Mouse (Mus musculus) left cerebral cortex, adult 2 months (tissue): ENCODE measurements around the gene Gm13279. TPM values are rescaled to one million over a fixed set of nuclear protein-coding genes. Genes with fewer than 3 reads are reported as not detected.
"Not testable (repeated sequence)": the region's sequence is repeated elsewhere in the genome, so short reads cannot be mapped to it uniquely, and the experiment has no call there.

ENCODE experiments used
- DNase-seq, 2 experiments: peaks; one replicate each; pipeline ENCODE4 v3.0.0; 2021 to 2022; ENCODE audit warnings: low spot score in 2 of 2, mixed read lengths in 1 of 2; ENCODE audit errors: extremely low spot score in 1 of 2
- H3K27ac ChIP-seq: fragments of 200-600 bp; 2 replicates; pipeline ENCODE4 v1.8.1; 2022
- H3K4me3 ChIP-seq: fragments of 200-600 bp; 2 replicates; pipeline ENCODE4 v1.8.1; 2022
- CTCF ChIP-seq: fragments of 200-600 bp; IDR thresholded peaks from 2 replicates; pipeline ENCODE4 v1.8.1; 2022; ENCODE audit warnings: antibody characterized with exemption, mild to moderate bottlenecking, moderate library complexity
- intact Hi-C: fragments of 180-260 bp; cut with DNase I; formaldehyde crosslinking; loops from one replicate; pipeline ENCODE4 v1.15.1; 2025
- total RNA-seq, 2 experiments: library from RNA; stranded (reverse); gene quantifications; 2 replicates each; pipeline ENCODE4 v1.2.3; 2021

Gene Gm13279
- total RNA-seq, 2 experiments from 2014 or later, result not detected

DNA sequence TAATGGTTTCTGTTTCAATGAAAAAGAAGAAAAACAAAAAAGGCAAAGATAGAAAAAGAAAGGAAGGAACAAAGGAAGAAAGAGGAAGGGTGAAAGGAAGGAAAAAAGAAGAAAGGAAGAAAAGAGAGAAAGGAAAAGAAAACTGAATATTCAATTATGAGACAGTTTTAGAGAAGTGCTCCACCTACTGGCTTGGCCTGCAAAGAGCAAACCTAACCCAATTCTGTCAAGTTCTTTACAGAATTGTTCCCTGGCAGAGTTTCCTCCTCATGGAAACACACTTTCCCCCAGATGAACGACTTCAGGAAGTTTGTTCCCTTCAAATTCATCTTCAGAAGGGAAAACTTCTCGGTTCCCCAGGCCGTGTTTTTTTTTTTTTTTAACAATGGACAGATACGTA lies 25.8 kb downstream of the Gm13279 start:
- peak; percentile 61 for TF ChIP-seq CTCF
- peak in 1 of 2 experiments; percentile 17 for DNase-seq
- intact Hi-C loops, result no loop called here
- no peak overlapping the region for H3K27ac ChIP-seq
- H3K4me3 ChIP-seq, result no peak overlapping the region

DNA sequence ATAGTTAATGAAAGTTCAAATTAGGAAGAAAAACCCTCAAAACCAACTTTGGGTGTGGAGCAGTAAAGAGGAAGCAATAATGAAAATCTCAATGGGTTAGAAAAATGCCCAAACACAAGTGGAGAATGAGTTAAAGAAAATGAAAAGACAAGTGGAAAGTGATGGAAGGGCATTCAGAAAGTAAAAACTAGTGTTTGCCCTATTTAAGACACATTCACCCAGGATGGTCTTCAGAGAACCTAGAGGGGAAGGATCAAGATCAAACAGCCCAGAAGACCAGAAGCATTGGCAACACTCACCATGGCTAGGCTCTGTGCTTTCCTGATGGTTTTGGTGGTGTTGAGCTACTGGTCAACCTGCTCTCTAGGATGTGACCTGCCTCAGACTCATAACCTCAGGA lies 29.9 kb downstream of the Gm13279 start, which contains the start of gene Ifna6:
Gene Ifna6, plus strand, starts transcription at position 301 of the 400 bp plus-strand sequence.
- DNase-seq, intact Hi-C loops, H3K4me3 ChIP-seq, H3K27ac ChIP-seq: not testable (repeated sequence)

GRCm38 (mm10) chr4:88830523-88830922 lies 33.3 kb downstream of the Gm13279 start:
- DNase-seq, result peak; percentile 20 to 36
- no peak overlapping the region for H3K27ac ChIP-seq
- intact Hi-C loops, result no loop called here
- TF ChIP-seq CTCF, result peak; percentile 81
- H3K4me3 ChIP-seq, result no peak overlapping the region

DNA sequence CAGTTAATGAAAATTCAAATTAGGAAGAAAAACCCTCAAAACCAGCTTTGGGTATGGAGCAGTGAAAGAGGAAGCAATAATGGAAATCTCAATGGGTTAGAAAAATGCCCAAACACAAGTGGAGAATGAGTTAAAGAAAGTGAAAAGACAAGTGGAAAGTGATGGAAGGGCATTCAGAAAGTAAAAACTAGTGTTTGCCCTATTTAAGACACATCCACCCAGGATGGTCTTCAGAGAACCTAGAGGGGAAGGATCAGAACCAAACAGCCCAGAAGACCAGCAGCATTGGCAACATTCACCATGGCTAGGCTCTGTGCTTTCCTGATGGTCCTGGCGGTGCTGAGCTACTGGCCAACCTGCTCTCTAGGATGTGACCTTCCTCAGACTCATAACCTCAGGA lies 38.0 kb downstream of the Gm13279 start, which contains the start of gene Ifna5:
Gene Ifna5, plus strand, starts transcription at position 301 of the 400 bp plus-strand sequence.
- H3K27ac ChIP-seq, DNase-seq, intact Hi-C loops, H3K4me3 ChIP-seq: not testable (repeated sequence)

DNA sequence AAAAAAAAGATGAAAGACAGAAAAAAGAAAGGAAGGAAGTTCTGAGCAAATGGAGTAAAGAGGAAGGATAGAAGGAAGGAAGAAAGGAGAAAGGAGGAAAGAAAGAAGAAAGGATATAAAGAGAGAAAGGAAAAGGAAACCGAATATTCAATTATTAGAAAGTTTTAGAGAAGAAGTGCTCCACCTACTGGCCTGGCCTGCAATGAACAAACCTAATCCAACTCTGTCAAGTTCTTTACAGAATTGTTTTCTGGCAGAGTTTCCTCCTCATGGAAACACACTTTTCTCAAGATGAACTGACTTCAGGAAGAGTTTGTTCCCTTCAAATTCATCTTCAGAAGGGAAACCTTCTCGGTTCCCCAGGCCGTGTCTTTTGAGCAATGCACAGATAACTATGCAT lies 41.6 kb downstream of the Gm13279 start:
- H3K4me3 ChIP-seq, result no peak overlapping the region
- intact Hi-C loops, result no loop called here
- peak; percentile 77 for TF ChIP-seq CTCF

GRCm38 (mm10) chr4:88840058-88840457 lies 42.9 kb downstream of the Gm13279 start:
- intact Hi-C loops, result no loop called here
- no peak for TF ChIP-seq CTCF
- H3K4me3 ChIP-seq, result no peak overlapping the region
- DNase-seq, result no peak
- H3K27ac ChIP-seq, result no peak overlapping the region

More for the DNA sequence above, 41.6 kb downstream of the Gm13279 start:
- H3K27ac ChIP-seq, result no peak overlapping the region
- DNase-seq, result no peak

DNA sequence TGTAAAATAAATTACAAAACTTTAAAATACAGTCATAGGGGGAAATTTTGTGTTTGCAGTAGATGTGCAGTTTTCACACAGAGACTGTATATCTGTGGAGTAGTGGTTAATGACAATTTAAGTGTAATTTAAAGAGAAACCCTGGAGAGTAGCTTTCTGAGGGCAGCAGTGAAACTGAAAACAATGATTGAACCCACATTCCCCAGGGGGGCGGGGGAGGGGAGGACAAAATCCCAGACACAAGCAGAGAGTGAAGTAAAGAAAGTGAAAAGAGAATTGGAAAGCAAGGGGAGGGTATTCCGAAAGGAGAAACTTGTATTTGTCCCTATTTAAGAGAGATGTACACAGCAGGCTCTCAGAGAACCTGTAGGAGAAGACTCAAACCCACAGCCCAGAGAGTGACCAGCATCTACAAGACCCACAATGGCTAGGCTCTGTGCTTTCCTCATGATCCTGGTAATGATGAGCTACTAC lies 44.3 kb downstream of the Gm13279 start, which contains the start of gene Ifna4:
Gene Ifna4, plus strand, starts transcription at position 424 of the 474 bp plus-strand sequence.
- H3K4me3 ChIP-seq, result no peak within 1 kb of the TSS
- no peak for DNase-seq
- intact Hi-C loops, result no loop called here
- no peak for TF ChIP-seq CTCF
- H3K27ac ChIP-seq, result no peak within 1 kb of the TSS

GRCm38 (mm10) chr4:88845334-88845733 lies 48.1 kb downstream of the Gm13279 start:
- TF ChIP-seq CTCF, result peak; percentile 51
- DNase-seq, result no peak
- no peak overlapping the region for H3K4me3 ChIP-seq
- intact Hi-C loops, result no loop called here
- H3K27ac ChIP-seq, result no peak overlapping the region

Other genes with a start within 250 kb of the Gm13279 start
- gene Ifna15, start 239.2 kb upstream of the Gm13279 start, total RNA-seq, result not detected
- not detected for gene Ifna14, start 225.6 kb upstream of the Gm13279 start, total RNA-seq
- not detected for gene Ifna9, start 205.0 kb upstream of the Gm13279 start, total RNA-seq
- not detected for gene Ifna12, start 194.0 kb upstream of the Gm13279 start, total RNA-seq
- not detected for gene C87499, start 163.0 kb upstream of the Gm13279 start, total RNA-seq
- gene Ifna13, start 152.9 kb upstream of the Gm13279 start, total RNA-seq, result not detected
- not detected for gene Ifna16, start 120.5 kb upstream of the Gm13279 start, total RNA-seq
- not detected for gene Ifna2, start 113.5 kb upstream of the Gm13279 start, total RNA-seq
- gene Ifnab, start 106.0 kb upstream of the Gm13279 start, total RNA-seq, result not detected
- 1 to 10 TPM in 1 of 2 experiments, under 1 TPM in 1; 0.79 to 1.1 TPM for gene Gm26566, start 75.6 kb upstream of the Gm13279 start, total RNA-seq
- gene Klhl9, start 74.9 kb upstream of the Gm13279 start, total RNA-seq, result 10 to 100 TPM; 96.7 to 97.8 TPM
- not detected for gene Gm13271, start 42.5 kb upstream of the Gm13279 start, total RNA-seq
- gene Gm13283, start 37.3 kb upstream of the Gm13279 start, total RNA-seq, result not detected
- not detected for gene Gm13290, start 23.6 kb upstream of the Gm13279 start, total RNA-seq
- not detected for gene Gm13289, start 20.5 kb upstream of the Gm13279 start, total RNA-seq
- not detected for gene Gm13272, start 17.5 kb upstream of the Gm13279 start, total RNA-seq
- gene Ifnz, start 15.3 kb upstream of the Gm13279 start, total RNA-seq, result not detected
- not detected for gene Gm13276, start 11.7 kb upstream of the Gm13279 start, total RNA-seq
- gene Gm13277, start 8.8 kb upstream of the Gm13279 start, total RNA-seq, result not detected
- gene Gm13278, start 5.8 kb upstream of the Gm13279 start, total RNA-seq, result not detected
- gene Gm13275, start 2.9 kb upstream of the Gm13279 start, total RNA-seq, result not detected
- gene Gm13285, start 2.3 kb downstream of the Gm13279 start, total RNA-seq, result not detected
- gene Gm13287, start 5.9 kb downstream of the Gm13279 start, total RNA-seq, result not detected
- gene Gm13288, start 8.1 kb downstream of the Gm13279 start, total RNA-seq, result not detected
- not detected for gene Ifna7, start 18.8 kb downstream of the Gm13279 start, total RNA-seq
- gene Ifna11, start 22.6 kb downstream of the Gm13279 start, total RNA-seq, result not detected
- not detected for gene Ifna6, start 30.0 kb downstream of the Gm13279 start, total RNA-seq
- not detected for gene Ifna5, start 38.1 kb downstream of the Gm13279 start, total RNA-seq
- gene Ifna4, start 44.5 kb downstream of the Gm13279 start, total RNA-seq, result not detected
- not detected for gene Ifna1, start 52.7 kb downstream of the Gm13279 start, total RNA-seq
- not detected for gene Ifne, start 82.8 kb downstream of the Gm13279 start, total RNA-seq